Mouse (Mus musculus): Measurements from ENCODE around the gene Omp.

GRCm38 (mm10) chr7:98164382-98164998 is 19.2 kb upstream of the Omp start:
- TF ChIP-seq CTCF (conservative IDR thresholded peaks at IDR 0.05; ENCODE audit: low read length) (no peak), NANOG (IDR thresholded peaks at IDR 0.05; ENCODE audit: borderline replicate concordance, low read length) (no peak), POU5F1 (IDR thresholded peaks at IDR 0.05; ENCODE audit: borderline replicate concordance, low read length) (no peak)
